Mouse (Mus musculus) lung, adult 18-20 months (tissue): ENCODE results near the gene Cacna1c.
A peak's percentile ranks its signal among the peaks of the same experiment; 100 is the strongest.

ENCODE experiments used
- DNase-seq, 2 experiments: peaks; one replicate each; pipeline ENCODE4 v3.0.0; 2022; ENCODE audit warnings: mixed read lengths in 2 of 2

The Cacna1c gene

DNA sequence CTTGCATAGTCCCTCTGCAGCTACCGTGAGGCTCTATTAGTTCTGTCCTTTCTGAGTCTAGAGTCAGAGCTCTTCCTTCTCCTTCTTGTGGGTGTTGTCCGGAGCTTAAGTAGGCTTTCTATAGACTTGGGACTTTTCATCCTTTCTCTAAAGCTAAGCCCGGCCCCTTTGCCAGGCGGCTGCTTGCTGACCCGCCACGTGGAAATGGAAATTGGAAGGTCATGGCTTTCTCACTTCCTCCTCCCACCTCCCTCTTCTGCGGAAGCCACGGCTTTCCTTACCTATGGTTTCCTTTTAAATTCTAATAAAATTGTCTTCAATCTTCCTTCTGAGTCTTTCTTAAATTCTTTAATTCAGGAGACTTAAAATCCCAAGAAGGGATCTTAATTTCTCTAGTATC, 148.9 kb downstream of the Cacna1c start:
- DNase-seq: no peak

DNA sequence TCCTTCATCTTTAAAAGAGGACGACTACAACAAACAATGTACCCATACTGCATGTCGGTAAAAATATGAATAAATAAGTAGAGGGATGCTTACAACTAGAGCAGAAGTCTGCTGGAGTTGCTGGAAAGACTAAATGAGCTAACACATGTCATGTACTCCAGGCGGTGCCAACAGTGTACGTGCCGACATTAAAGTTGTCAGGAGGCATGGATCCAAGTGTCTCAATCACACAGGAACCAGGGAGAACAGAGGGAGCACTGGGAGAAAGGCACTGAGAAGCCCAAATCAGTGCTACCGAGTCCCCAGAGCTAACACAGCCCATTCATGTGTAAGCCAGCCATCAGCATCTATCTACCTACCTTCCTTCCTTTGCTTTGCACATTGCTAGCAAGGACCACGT, 150.7 kb downstream of the Cacna1c start:
- DNase-seq: no peak

- peak; percentile 76 to 83 for DNase-seq
These were observed 152.1 kb downstream of the Cacna1c start for GRCm38 (mm10) chr6:119044148-119044547.

- DNase-seq: no peak
These were observed 153.4 kb downstream of the Cacna1c start for GRCm38 (mm10) chr6:119042803-119043202.

DNA sequence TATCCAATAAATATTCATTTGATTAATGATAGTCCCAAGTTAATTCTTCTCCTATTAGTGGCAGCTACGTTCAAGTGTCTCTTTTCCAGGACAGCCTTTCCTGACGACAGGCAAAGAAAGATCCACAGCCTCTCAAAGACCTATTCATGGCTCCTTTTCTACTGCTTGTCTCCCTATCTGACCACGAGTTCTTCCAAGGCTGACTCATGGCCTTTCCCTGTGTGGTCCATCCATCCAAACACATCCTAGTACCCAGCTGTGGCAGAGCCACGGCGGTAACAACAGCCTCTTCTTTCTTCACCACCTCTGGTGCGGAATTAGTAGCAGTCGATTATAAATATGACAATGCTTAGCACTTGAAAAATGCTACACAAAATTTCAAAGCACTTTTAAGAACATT, 155.3 kb downstream of the Cacna1c start:
- DNase-seq: no peak

DNA sequence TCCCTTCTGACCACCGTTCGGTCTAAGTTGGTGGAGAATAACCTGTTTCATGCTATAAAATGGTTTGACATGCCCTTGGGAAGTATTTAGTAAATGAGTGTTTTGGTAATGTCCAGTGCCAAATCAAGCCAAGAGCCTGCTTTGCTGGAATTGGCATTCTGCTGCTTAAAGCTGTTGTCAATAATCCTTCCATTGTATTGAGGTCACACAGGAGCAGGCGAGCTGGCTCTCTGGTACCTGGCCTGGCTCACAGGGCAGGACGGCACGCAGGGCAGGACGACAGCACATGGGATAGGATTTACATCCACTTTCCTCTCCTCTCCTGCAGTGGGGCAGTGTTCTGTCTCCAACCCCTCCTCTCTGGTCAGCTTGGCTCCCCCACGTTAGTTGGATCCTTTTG, 156.4 kb downstream of the Cacna1c start:
- DNase-seq: no peak

GRCm38 (mm10) chr6:119039293-119039692, 156.9 kb downstream of the Cacna1c start:
- no peak for DNase-seq

- peak in 1 of 2 experiments; percentile 38 for DNase-seq
These were observed 158.4 kb downstream of the Cacna1c start for GRCm38 (mm10) chr6:119037815-119038214.

DNA sequence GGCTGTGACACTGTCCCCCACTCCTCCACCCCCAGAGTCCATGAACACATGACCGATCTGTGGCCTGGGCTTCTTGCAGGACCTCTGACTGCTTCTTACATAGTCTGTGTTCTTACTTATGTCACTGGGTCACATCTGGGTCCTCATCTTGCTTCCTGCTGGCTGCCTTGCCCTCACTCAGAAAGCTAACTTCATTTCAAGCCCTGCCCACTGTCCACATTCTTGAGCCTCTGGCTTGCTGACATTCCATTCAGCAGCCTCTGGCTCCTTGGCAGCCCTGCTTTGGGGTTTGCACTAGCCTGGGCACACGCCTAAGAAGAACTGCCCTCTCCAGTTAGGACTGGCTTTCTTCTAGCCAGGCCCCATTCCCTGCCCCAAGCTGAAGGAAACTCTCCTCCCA, 159.2 kb downstream of the Cacna1c start:
- peak; percentile 74 to 79 for DNase-seq

GRCm38 (mm10) chr6:119035361-119035760, 160.9 kb downstream of the Cacna1c start:
- no peak for DNase-seq

DNA sequence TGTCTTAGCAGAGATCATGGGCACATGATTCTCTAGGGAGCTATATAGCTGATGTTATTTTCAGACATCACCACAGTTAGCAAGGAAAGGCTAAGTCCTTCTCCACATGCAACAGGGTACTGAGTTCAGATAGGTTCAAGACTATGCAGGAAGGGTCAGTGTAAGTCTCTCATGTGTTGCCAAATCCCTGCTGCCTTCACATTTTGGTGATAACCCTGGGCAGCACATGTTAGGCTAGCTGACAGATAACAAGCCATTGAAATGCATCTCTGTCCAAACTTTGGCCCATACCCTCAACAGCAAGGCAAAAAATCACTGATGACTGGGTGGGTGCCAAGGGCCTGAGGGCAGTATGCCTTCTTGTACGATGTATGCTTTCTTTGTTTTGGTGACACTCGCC, 161.3 kb downstream of the Cacna1c start:
- DNase-seq: no peak

DNA sequence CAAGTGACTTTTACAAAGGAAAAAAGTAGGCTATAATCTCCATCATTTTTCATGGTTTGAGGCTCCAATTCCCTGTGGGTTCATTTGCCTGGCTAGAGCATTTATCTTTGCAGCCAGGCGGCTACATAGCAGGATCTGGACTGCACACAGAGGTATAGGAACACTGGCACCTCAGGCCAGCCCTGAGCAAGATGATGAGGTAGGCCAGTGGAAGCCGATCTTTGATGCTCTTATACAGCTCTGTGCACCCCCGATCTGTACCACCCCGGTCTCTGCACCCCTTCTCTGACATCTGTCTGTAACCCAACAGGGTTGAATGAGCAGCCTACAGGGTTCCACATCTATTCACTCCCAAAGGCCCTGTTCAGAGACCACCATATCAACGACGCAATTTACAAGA, 168.3 kb downstream of the Cacna1c start:
- no peak for DNase-seq

DNA sequence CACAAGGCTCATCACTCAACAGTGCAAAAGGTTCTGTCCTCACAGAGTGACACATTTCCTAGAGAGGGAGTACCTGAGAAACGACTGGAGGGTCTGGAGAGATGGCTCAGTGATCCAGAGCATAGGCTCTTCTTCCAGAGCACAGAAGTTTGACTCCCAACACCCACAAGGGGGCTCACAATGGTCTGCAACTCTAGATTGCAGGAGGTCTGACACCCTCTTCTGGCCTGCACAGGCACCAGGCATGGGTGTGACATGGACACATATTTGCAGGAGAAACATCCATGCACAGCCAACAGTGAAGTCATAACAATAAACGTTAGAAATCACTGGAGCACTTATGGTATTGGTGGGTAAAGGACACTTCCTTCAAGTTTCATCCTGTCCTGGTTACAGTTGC, 173.4 kb downstream of the Cacna1c start:
- DNase-seq: no peak

- DNase-seq: no peak
These were observed 175.0 kb downstream of the Cacna1c start for GRCm38 (mm10) chr6:119021226-119021625.

DNA sequence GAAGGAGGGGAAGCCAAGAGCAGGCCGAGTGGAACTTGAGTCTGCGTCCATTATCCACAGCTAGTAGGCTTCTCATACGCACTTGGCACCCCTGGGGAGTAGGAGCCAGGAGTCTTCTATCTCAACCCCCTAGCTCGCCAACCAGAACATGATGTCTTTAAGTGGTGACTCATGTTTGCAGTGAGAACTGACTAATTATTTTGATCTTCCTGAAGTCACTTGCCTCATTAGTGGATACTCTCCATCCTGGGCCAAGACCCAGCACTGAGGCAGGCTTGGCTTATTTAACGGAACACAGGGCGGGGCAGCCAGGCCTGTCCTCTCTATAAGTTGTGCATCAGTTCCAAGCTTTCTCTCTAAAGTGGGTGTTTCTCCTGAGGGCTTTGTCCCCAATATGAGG, 177.3 kb downstream of the Cacna1c start:
- peak; percentile 18 to 41 for DNase-seq

GRCm38 (mm10) chr6:119018256-119018655, 178.0 kb downstream of the Cacna1c start:
- DNase-seq: peak in 1 of 2 experiments; percentile 13

DNA sequence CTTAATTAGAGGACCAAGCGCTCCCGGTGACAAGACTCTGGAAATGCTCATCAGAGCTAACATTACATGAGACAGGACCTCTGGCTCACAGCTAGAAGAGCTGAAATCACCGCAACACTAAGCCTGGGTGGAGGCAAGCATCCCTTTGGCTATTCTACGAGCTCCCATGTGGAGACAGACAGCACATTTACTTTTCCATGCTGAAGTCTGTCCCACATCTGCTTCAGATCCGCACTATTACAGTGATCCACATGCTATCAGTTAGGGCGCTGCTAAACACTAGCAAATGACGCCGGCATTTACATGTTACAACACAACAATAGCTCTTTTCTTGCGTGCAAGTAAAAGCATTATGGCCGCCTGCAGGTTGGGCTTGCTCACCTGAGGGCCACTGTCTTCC, 178.7 kb downstream of the Cacna1c start:
- DNase-seq: no peak

DNA sequence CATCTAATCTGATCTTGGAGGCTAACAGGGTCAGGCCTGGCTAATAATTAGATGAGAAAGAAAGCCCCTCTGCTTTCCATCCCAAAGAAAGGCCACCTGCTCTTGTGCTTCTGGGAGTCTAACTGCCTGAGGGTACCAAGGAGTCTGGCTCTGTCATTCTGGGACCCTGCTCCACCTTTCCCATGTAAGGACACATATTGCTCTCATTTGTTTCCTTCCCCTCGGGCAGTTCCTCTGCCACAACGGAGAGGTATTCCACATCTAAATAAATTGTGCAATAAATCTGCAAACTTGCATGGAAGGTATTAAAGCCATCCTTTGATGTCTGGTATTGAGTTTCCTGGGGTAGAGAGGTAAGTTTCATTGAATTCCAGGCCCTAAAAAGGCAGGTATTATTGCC, 180.9 kb downstream of the Cacna1c start:
- DNase-seq: no peak

DNA sequence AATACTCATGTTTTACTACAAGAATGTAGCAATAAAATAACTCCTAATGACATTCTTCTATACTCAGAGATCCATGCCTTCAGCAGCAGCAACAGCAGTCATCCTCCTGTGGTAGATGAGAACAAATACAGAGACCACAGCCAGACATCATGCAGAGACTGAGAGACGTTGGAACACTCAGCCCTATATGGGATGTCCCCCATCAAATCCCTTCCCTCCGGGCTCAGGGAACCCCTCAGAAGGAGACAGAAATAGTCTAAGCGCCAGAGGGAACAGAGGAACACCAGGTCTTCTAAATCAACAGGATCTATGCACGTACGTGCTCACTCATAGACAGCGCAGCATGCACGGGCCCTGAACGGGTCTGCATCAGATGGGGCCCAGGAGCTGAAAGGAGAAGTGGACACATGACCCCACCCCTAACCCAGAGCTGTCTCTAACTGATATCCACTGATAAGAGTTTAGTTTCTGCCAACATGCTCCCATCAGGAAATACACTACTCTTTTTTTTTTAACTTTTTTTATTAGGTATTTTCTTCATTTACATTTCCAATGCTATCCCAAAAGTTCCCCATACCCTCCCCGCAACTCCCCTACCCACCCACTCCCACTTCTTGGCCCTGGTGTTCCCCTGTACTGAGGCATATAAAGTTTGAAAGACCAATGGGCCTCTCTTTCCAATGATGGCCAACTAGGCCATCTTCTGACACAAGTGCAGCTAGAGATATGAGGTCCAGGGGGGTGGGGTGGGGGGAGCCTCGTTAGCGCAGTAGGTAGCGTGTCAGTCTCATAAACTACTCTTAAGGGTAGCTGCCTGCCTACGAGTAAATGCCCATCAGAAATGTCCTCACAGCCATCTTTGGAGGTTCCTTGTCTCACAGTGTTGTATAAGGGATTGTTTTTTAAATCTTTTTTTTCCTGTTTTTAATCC, 182.8 kb downstream of the Cacna1c start:
- DNase-seq: no peak

GRCm38 (mm10) chr6:119010875-119011274, 185.3 kb downstream of the Cacna1c start:
- no peak for DNase-seq

DNA sequence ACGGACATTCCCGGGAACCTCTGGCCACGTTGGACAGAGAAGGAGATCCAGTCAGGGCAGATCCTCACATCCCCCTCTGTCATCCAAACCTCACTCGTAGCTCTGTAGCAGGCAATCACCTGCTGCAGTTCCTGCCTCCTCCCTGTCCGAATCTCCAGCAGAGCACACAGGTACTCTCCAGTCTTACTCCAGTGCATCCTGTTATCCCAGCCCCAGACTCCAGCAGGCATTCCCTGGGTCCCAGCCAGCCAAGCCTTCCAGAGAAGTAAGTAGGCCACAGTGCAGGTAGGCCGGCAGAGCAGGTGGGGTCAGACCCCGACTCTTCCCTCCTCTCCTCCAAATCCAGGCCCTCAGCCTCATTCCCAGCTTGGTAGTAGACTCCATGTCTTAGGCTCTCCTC, 186.7 kb downstream of the Cacna1c start:
- DNase-seq: no peak

DNA sequence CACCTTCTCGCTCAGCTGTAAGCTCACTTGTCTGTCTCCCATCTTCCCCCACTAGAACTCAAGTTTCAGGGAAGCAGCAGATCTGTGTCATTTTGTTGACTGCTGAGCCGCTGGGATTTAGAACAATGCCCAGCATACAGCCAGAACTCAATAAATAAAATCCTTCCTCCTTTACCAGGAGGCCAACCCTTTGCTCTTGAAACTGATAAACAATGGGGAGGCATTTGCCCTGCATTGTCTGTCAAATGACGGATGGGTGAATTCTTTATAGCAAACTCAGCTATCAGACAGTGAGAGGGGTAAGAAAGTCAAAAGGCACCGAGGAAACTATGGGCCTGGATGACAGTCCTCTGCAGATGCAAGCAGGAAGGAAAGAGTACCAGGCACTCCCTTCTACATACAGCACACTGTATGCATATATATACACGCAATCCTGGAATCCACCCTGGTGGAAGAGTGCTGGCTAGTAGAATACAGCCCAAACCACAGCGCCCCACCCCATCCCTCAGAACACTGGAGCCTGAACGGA, 187.5 kb downstream of the Cacna1c start:
- no peak for DNase-seq

GRCm38 (mm10) chr6:119004596-119004995, 191.6 kb downstream of the Cacna1c start:
- DNase-seq: no peak

GRCm38 (mm10) chr6:119001442-119001841, 194.8 kb downstream of the Cacna1c start:
- DNase-seq: no peak

- no peak for DNase-seq
These were observed 196.0 kb downstream of the Cacna1c start for GRCm38 (mm10) chr6:119000255-119000654.
